Mouse (Mus musculus) bone marrow, adult 2 months (tissue): ENCODE measurements around the gene Herc1.

Source experiments
- CTCF ChIP-seq: fragments of 200-500 bp; IDR thresholded peaks from 2 replicates; pipeline ENCODE4 v1.5.1; 2011; ENCODE audit warnings: low read length, control low read depth; ENCODE audit not compliant: control insufficient read depth, insufficient read depth
- POLR2A ChIP-seq: fragments of 200-500 bp; IDR thresholded peaks from 2 replicates; pipeline ENCODE4 v1.6.1; 2011; ENCODE audit warnings: low read depth, mild to moderate bottlenecking, control low read depth, low read length, borderline replicate concordance; ENCODE audit not compliant: control insufficient read depth

DNA sequence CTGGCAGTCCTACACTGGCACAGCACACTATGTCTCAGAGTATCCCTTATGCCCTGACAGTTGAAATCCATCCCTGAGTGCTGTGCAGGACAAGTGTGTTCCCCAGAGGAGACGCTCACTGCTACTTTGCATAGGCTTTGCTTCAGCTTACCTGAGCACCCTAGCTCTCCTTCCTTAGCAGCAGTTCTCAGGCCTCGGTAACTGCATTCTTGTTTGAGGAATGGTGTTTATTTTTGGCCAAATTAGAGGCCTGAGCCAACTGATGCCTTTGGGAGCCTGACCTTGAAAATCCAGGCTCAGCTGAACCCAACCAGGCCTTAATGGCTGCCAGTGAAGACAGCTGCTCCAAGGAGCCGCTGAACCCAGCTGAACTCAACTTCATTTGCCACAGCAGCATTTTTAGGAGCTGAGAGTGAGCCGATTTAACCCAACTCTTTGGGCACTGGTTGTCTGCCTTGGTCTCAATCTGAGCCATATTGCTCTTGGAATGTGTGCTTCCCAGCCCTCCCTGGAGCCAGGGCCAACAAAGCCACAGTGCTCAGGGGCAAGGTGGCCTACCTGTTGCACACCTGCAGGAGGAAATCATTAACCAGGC, 163.5 kb downstream of the Herc1 start:
- no peak for TF ChIP-seq CTCF
- TF ChIP-seq POLR2A: no peak
